Mouse (Mus musculus): ENCODE results near the gene Nxpe3. TPM values are rescaled to one million over a fixed set of nuclear protein-coding genes. Genes with fewer than 3 reads are reported as not detected.

Nxpe3 gene
- 1.3 TPM for polyA plus RNA-seq (2012; fragmentation: generic; extraction: Trizol)
- long read RNA-seq, experiment 1 = 0 reads
- long read RNA-seq, experiment 2, partial matches to known transcripts = 0 of 4 reads
- long read RNA-seq, experiment 2, other reads (novel, unspliced or antisense) = 4 of 4 reads

GRCm38 (mm10) chr16:55894893-55895650, at the start of gene Nxpe3:
Nxpe3 (minus strand) TSS chr16:55895285.
- Histone ChIP-seq H3K79me3 (ENCODE audit: low read depth) (peaks cover 3% of the 10 kb centered on the region), H3K4me3 (ENCODE audit: insufficient read depth, poor library complexity, severe bottlenecking) (peak within 1 kb of the TSS; percentile 56), H3K27me3 (ENCODE audit: control insufficient read depth, insufficient read depth, insufficient read length) (no peaks in the 10 kb centered on the region), H3K36me3 (ENCODE audit: control insufficient read depth, insufficient read depth) (peaks cover 3% of the 10 kb centered on the region), H3ac (ENCODE audit: control insufficient read depth, insufficient read length, low read depth) (peak within 1 kb of the TSS; percentile 66), H3K79me2 (ENCODE audit: control insufficient read depth, insufficient read depth) (peaks cover 26% of the 10 kb centered on the region)
- TF ChIP-seq MAX (IDR thresholded peaks at IDR 0.05) = no peak
- TF ChIP-seq FOSL1 (IDR thresholded peaks at IDR 0.05; ENCODE audit: insufficient read depth, low read length, poor library complexity, severe bottlenecking) = no peak
- TF ChIP-seq CTCF (IDR thresholded peaks at IDR 0.05; ENCODE audit: control insufficient read depth, insufficient read depth, insufficient read length) = peak; percentile 16

GRCm38 (mm10) chr16:55940781-55941180, 45.7 kb upstream of the Nxpe3 start:
- Histone ChIP-seq H3K36me3 (ENCODE audit: control insufficient read depth, insufficient read depth) (no peaks in the 10 kb centered on the region), H3K27me3 (ENCODE audit: control insufficient read depth, insufficient read depth, insufficient read length) (peaks cover 5% of the 10 kb centered on the region), H3K79me3 (ENCODE audit: low read depth) (no peaks in the 10 kb centered on the region), H3K4me3 (ENCODE audit: insufficient read depth, poor library complexity, severe bottlenecking) (no peak overlapping the region), H3K79me2 (ENCODE audit: control insufficient read depth, insufficient read depth) (no peaks in the 10 kb centered on the region), H3ac (ENCODE audit: control insufficient read depth, insufficient read length, low read depth) (no peak overlapping the region)
- TF ChIP-seq FOSL1 (IDR thresholded peaks at IDR 0.05; ENCODE audit: insufficient read depth, low read length, poor library complexity, severe bottlenecking) = no peak
- no peak for TF ChIP-seq CEBPB (IDR thresholded peaks at IDR 0.05; ENCODE audit: low read depth)
- TF ChIP-seq MAX (IDR thresholded peaks at IDR 0.05) = no peak
- TF ChIP-seq CTCF (IDR thresholded peaks at IDR 0.05; ENCODE audit: control insufficient read depth, insufficient read depth, insufficient read length) = no peak
- TF ChIP-seq MYOG (IDR thresholded peaks at IDR 0.05; ENCODE audit: control insufficient read depth, extremely low read depth, insufficient read length) = no peak
- TF ChIP-seq USF1 (IDR thresholded peaks at IDR 0.05; ENCODE audit: low read depth) = no peak
- TF ChIP-seq MYOD1 (IDR thresholded peaks at IDR 0.05; ENCODE audit: control insufficient read depth, insufficient read length, low read depth) = no peak

- no peaks in the 10 kb centered on the region for H3K36me3 ChIP-seq (ENCODE audit: control insufficient read depth, insufficient read depth)
- H3ac ChIP-seq (ENCODE audit: control insufficient read depth, insufficient read length, low read depth) = no peak overlapping the region
- H3K79me3 ChIP-seq (ENCODE audit: low read depth) = no peaks in the 10 kb centered on the region
- no peak overlapping the region for H3K4me3 ChIP-seq (ENCODE audit: insufficient read depth, poor library complexity, severe bottlenecking)
- no peaks in the 10 kb centered on the region for H3K79me2 ChIP-seq (ENCODE audit: control insufficient read depth, insufficient read depth)
- no peak for TF ChIP-seq CTCF (IDR thresholded peaks at IDR 0.05; ENCODE audit: control insufficient read depth, insufficient read depth, insufficient read length)
- TF ChIP-seq MYOG (IDR thresholded peaks at IDR 0.05; ENCODE audit: control insufficient read depth, extremely low read depth, insufficient read length) = no peak
- no peak for TF ChIP-seq USF1 (IDR thresholded peaks at IDR 0.05; ENCODE audit: low read depth)
- TF ChIP-seq MYOD1 (IDR thresholded peaks at IDR 0.05; ENCODE audit: control insufficient read depth, insufficient read length, low read depth) = no peak
- no peak for TF ChIP-seq MAX (IDR thresholded peaks at IDR 0.05)
- TF ChIP-seq FOSL1 (IDR thresholded peaks at IDR 0.05; ENCODE audit: insufficient read depth, low read length, poor library complexity, severe bottlenecking) = no peak
- no peak for TF ChIP-seq CEBPB (IDR thresholded peaks at IDR 0.05; ENCODE audit: low read depth)
- H3K27me3 ChIP-seq (ENCODE audit: control insufficient read depth, insufficient read depth, insufficient read length) = peaks cover 5% of the 10 kb centered on the region
These were observed 44.6 kb upstream of the Nxpe3 start for GRCm38 (mm10) chr16:55939703-55940102.

DNA sequence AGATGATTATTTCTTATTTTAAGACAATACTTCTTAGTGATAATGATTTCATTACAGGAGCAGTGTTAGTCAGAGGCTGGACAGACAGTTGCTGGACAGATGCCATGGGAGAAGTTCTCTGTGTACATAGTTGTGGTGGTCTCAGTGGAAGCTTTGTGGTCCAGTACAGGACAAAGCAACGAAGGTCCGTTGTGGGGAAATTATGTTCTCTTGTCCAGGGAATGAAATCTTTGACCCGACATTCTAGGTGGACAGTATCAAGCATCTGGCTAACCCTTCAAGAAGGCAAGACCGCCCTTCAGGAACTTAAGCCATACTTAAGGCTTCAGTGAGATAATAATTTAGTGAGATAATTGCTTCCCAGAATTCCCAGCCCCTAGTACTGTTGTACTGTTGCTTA, 43.7 kb upstream of the Nxpe3 start:
- H3ac ChIP-seq (ENCODE audit: control insufficient read depth, insufficient read length, low read depth) = no peak overlapping the region
- H3K79me2 ChIP-seq (ENCODE audit: control insufficient read depth, insufficient read depth) = peaks cover 3% of the 10 kb centered on the region
- no peaks in the 10 kb centered on the region for H3K36me3 ChIP-seq (ENCODE audit: control insufficient read depth, insufficient read depth)
- no peaks in the 10 kb centered on the region for H3K79me3 ChIP-seq (ENCODE audit: low read depth)
- peaks cover 5% of the 10 kb centered on the region for H3K27me3 ChIP-seq (ENCODE audit: control insufficient read depth, insufficient read depth, insufficient read length)
- TF ChIP-seq USF1 (IDR thresholded peaks at IDR 0.05; ENCODE audit: low read depth) = no peak
- TF ChIP-seq FOSL1 (IDR thresholded peaks at IDR 0.05; ENCODE audit: insufficient read depth, low read length, poor library complexity, severe bottlenecking) = no peak
- TF ChIP-seq MAX (IDR thresholded peaks at IDR 0.05) = no peak
- TF ChIP-seq CTCF (IDR thresholded peaks at IDR 0.05; ENCODE audit: control insufficient read depth, insufficient read depth, insufficient read length) = no peak
- no peak for TF ChIP-seq MYOG (IDR thresholded peaks at IDR 0.05; ENCODE audit: control insufficient read depth, extremely low read depth, insufficient read length)
- no peak for TF ChIP-seq MYOD1 (IDR thresholded peaks at IDR 0.05; ENCODE audit: control insufficient read depth, insufficient read length, low read depth)
- TF ChIP-seq CEBPB (IDR thresholded peaks at IDR 0.05; ENCODE audit: low read depth) = no peak
- H3K4me3 ChIP-seq (ENCODE audit: insufficient read depth, poor library complexity, severe bottlenecking) = no peak overlapping the region

DNA sequence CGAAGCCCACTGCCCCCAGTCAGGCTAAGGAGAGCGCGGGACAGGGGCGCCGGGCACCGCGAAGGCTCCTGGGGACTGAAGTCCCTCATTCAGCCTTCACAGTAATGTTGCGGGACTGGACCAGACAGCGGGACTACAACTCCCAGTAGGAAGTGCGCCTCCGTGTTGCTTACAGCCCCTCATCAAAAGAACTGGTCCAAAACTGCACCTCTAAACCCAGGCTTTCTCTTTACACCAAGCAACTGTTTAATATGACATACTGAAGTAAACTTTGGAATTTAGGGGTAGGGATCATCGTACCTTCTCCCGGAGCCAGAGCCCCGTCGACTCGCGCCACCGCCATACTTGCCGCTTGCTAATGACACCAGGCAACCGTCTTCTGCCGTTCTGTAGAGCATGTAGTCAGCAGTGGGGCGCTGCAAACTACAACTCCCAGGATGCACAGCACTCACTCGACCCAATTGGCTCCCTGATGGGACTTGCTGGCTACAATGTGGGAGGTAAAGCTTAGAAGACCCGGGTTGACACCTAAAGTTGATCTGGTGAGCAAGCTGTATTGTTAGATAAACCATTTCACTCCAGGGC, 39.5 kb upstream of the Nxpe3 start, which contains the start of gene Cep97:
Cep97 (minus strand) TSS at position 403 of the 585 bp plus-strand sequence.
- peaks cover 12% of the 10 kb centered on the region for H3K79me2 ChIP-seq (ENCODE audit: control insufficient read depth, insufficient read depth)
- no peaks in the 10 kb centered on the region for H3K79me3 ChIP-seq (ENCODE audit: low read depth)
- H3K27me3 ChIP-seq (ENCODE audit: control insufficient read depth, insufficient read depth, insufficient read length) = no peaks in the 10 kb centered on the region
- H3K4me3 ChIP-seq (ENCODE audit: insufficient read depth, poor library complexity, severe bottlenecking) = peak within 1 kb of the TSS; percentile 74
- TF ChIP-seq MAX (IDR thresholded peaks at IDR 0.05) = no peak
- TF ChIP-seq MYOD1 (IDR thresholded peaks at IDR 0.05; ENCODE audit: control insufficient read depth, insufficient read length, low read depth) = no peak
- no peak for TF ChIP-seq FOSL1 (IDR thresholded peaks at IDR 0.05; ENCODE audit: insufficient read depth, low read length, poor library complexity, severe bottlenecking)
- no peak for TF ChIP-seq CEBPB (IDR thresholded peaks at IDR 0.05; ENCODE audit: low read depth)
- no peak for TF ChIP-seq USF1 (IDR thresholded peaks at IDR 0.05; ENCODE audit: low read depth)
- no peak for TF ChIP-seq CTCF (IDR thresholded peaks at IDR 0.05; ENCODE audit: control insufficient read depth, insufficient read depth, insufficient read length)
- no peak for TF ChIP-seq MYOG (IDR thresholded peaks at IDR 0.05; ENCODE audit: control insufficient read depth, extremely low read depth, insufficient read length)
- no peaks in the 10 kb centered on the region for H3K36me3 ChIP-seq (ENCODE audit: control insufficient read depth, insufficient read depth)
- peak within 1 kb of the TSS; percentile 47 for H3ac ChIP-seq (ENCODE audit: control insufficient read depth, insufficient read length, low read depth)
